Mouse (Mus musculus) limb, embryonic 14.5 days (tissue): ENCODE results near the gene Gal3st2b. TPM values are rescaled to one million over a fixed set of nuclear protein-coding genes. Genes with fewer than 3 reads are reported as not detected.
"Not testable (repeated sequence)": the region's sequence is repeated elsewhere in the genome, so short reads cannot be mapped to it uniquely, and the experiment has no call there.

Experiments used
- ATAC-seq: fragments of 200-750 bp; cut with Nextera tagmentation; 2 replicates; pipeline ENCODE4 v1.8.0; 2017; ENCODE audit warnings: low read depth, moderate number of reproducible peaks, moderate TSS enrichment; ENCODE audit not compliant: low FRiP score
- DNase-seq: peaks from one replicate; pipeline ENCODE4 v3.0.0-alpha.2; 2015; ENCODE audit warnings: low spot score
- H3K27ac ChIP-seq: fragments of 300-500 bp; sonication (generic); replicated peaks from 2 replicates; pipeline ENCODE4 v1.5.1; 2014; ENCODE audit warnings: low read depth, mild to moderate bottlenecking, low read length, moderate library complexity, mixed read lengths
- H3K27me3 ChIP-seq: fragments of 300-500 bp; sonication (generic); 2 replicates; pipeline ENCODE4 v1.6.1; 2014; ENCODE audit warnings: low read length, mixed read lengths; ENCODE audit not compliant: control insufficient read depth, insufficient read depth
- H3K36me3 ChIP-seq: fragments of 300-500 bp; sonication (generic); 2 replicates; pipeline ENCODE4 v1.6.1; 2014; ENCODE audit warnings: mild to moderate bottlenecking, low read length, moderate library complexity, mixed read lengths; ENCODE audit not compliant: control insufficient read depth, insufficient read depth
- H3K4me1 ChIP-seq: fragments of 300-500 bp; sonication (generic); 2 replicates; pipeline ENCODE4 v1.6.1; 2014; ENCODE audit warnings: antibody characterized with exemption, low read length, mixed read lengths; ENCODE audit not compliant: control insufficient read depth, insufficient read depth
- H3K4me2 ChIP-seq: fragments of 300-500 bp; sonication (generic); replicated peaks from 2 replicates; pipeline ENCODE4 v1.6.1; 2014; ENCODE audit warnings: low read depth, mild to moderate bottlenecking, low read length, moderate library complexity; ENCODE audit not compliant: severe bottlenecking
- H3K4me3 ChIP-seq: fragments of 300-500 bp; sonication (generic); replicated peaks from 2 replicates; pipeline ENCODE4 v1.5.1; 2014; ENCODE audit warnings: low read length
- H3K9ac ChIP-seq: fragments of 300-500 bp; sonication (generic); 2 replicates; pipeline ENCODE4 v1.6.1; 2014; ENCODE audit warnings: mild to moderate bottlenecking, low read depth, low read length, moderate library complexity; ENCODE audit not compliant: severe bottlenecking
- H3K9me3 ChIP-seq: fragments of 300-500 bp; sonication (generic); 2 replicates; pipeline ENCODE4 v1.6.1; 2016; ENCODE audit warnings: low read length; ENCODE audit not compliant: control insufficient read depth
- WGBS: fragments of 180-500 bp; shearing (Covaris S2); extraction: QIAGEN DNeasy Blood & Tissue Kit; methylation state at CpG from one replicate; pipeline ENCODE4 v1.1.7; 2014; 5-methylcytosine and 5-hydroxymethylcytosine counted together
- polyA plus RNA-seq, 2 experiments: library from polyadenylated mRNA; depleted of rRNA in 1 of 2; stranded (reverse) in 1 of 2; unstranded in 1 of 2; fragments of >200 nt; fragmentation: Nextera tagmentation in 1 of 2; extraction: Ambion mirVana in 1 of 2; gene quantifications; 2 replicates each; pipeline versions ENCODE4 v1.2.1 to v1.2.3; 2012 to 2014

The Gal3st2b gene
- polyA plus RNA-seq, 2 experiments: 0.18 TPM; not detected in 1

DNA sequence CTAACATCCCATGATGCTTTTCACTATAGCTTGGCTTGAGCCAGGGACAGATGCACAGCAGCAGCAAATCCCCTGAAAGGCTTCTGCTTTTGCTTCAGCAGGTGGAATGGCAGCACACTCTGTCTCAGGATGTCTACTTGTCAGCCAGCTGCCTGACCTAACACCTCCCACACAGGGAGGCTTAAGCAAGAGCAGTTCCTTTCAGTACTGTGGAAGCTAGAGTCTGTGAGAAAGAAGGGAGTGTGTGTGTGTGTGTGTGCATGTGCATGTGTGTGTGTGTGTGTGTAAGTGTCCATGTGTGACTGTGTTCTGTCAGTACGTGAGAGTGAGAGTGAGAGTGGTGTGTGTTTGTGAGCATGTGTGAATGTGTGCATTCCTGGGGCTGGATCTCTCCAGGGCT lies 19.7 kb downstream of the Gal3st2b start:
- H3K4me1 ChIP-seq, H3K36me3 ChIP-seq, H3K4me2 ChIP-seq, H3K27me3 ChIP-seq, DNase-seq, H3K9me3 ChIP-seq, H3K4me3 ChIP-seq, H3K27ac ChIP-seq, H3K9ac ChIP-seq: not testable (repeated sequence)
- WGBS: 43% methylated on average over 1 of the region's 1 CpGs
- peak; percentile 52 for ATAC-seq

- 77% methylated on average over 7 of the region's 7 CpGs for WGBS
- not testable (repeated sequence) for H3K36me3 ChIP-seq, H3K4me1 ChIP-seq, H3K4me2 ChIP-seq, H3K9me3 ChIP-seq, H3K9ac ChIP-seq, DNase-seq, H3K27ac ChIP-seq, ATAC-seq, H3K4me3 ChIP-seq, H3K27me3 ChIP-seq
Measured at GRCm38 (mm10) chr1:93938415-93938814, 20.3 kb downstream of the Gal3st2b start.

GRCm38 (mm10) chr1:93949087-93949486 lies 31.0 kb downstream of the Gal3st2b start:
- H3K9ac ChIP-seq, H3K36me3 ChIP-seq, H3K27ac ChIP-seq, H3K27me3 ChIP-seq, H3K9me3 ChIP-seq, H3K4me1 ChIP-seq, H3K4me3 ChIP-seq, DNase-seq, H3K4me2 ChIP-seq, ATAC-seq: not testable (repeated sequence)
- no CpG with 5 or more reads among the region's 11 CpGs for WGBS

DNA sequence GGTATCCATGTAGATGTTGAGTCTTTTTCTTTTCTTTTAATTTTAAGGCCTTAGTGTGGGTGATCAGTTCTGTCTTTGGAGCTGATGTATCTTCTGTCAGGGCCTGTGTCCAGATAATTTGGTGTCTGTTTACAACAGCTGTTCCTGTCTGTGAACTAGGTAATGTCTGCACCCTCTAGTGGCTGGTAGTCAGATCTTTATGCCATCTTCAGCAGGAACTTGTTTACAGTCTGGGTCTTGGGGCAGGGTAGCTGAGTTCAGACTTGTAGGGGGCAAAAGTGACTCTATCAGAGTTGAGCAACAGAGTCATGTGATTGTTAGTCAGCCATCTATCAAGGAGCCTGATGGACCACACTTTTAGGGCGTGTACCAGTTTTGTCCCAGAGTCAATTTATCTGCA lies 48.4 kb downstream of the Gal3st2b start:
- not testable (repeated sequence) for ATAC-seq, H3K27me3 ChIP-seq, DNase-seq, H3K9me3 ChIP-seq, H3K27ac ChIP-seq, H3K4me2 ChIP-seq, H3K9ac ChIP-seq, H3K36me3 ChIP-seq, H3K4me3 ChIP-seq, H3K4me1 ChIP-seq
- no CpG with 5 or more reads among the region's 1 CpGs for WGBS

DNA sequence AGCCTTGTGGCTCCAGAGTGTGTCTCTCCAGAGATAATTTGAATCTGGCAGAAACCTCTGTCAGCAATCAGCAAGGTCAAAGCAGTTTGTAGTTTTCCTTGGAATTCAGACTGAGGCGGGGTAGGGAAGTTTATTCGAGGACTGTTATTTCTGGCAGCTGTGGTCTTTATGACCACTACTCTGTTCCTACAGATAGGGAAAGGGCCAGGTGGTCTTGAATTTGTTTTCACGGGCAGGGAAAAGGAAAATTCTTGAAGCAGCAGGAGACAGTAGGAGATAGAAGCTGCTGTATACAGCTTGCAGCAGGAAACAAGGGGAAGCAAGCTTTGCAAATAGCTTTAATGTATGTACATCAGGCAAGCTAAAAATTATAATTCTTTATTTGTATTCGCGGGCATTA lies 52.3 kb downstream of the Gal3st2b start:
- H3K27ac ChIP-seq: not testable (repeated sequence)
- WGBS: 0% methylated on average over 2 of the region's 5 CpGs

GRCm38 (mm10) chr1:93970797-93971196 lies 52.7 kb downstream of the Gal3st2b start:
- not testable (repeated sequence) for H3K4me2 ChIP-seq, ATAC-seq, H3K9me3 ChIP-seq, H3K27ac ChIP-seq, H3K27me3 ChIP-seq, H3K4me3 ChIP-seq, DNase-seq, H3K9ac ChIP-seq, H3K4me1 ChIP-seq, H3K36me3 ChIP-seq
- no CpG with 5 or more reads among the region's 4 CpGs for WGBS

More for the DNA sequence above, 52.3 kb downstream of the Gal3st2b start:
- not testable (repeated sequence) for H3K4me2 ChIP-seq, DNase-seq, H3K27me3 ChIP-seq, H3K4me3 ChIP-seq, H3K36me3 ChIP-seq, H3K9me3 ChIP-seq, H3K4me1 ChIP-seq, H3K9ac ChIP-seq
- 0 out of 2 replicates have a peak, but pooled peaks have one; percentile 30 for ATAC-seq

- not testable (repeated sequence) for H3K4me2 ChIP-seq, H3K9me3 ChIP-seq, H3K4me1 ChIP-seq, DNase-seq, H3K4me3 ChIP-seq, H3K27me3 ChIP-seq, H3K27ac ChIP-seq, H3K9ac ChIP-seq, H3K36me3 ChIP-seq, ATAC-seq
- no CpG with 5 or more reads among the region's 4 CpGs for WGBS
Measured at GRCm38 (mm10) chr1:93975764-93976163, 57.7 kb downstream of the Gal3st2b start.

GRCm38 (mm10) chr1:93978287-93978686 lies 60.2 kb downstream of the Gal3st2b start:
- DNase-seq, H3K9me3 ChIP-seq, H3K4me1 ChIP-seq, H3K9ac ChIP-seq, H3K4me3 ChIP-seq, H3K4me2 ChIP-seq, H3K36me3 ChIP-seq, H3K27ac ChIP-seq, H3K27me3 ChIP-seq, ATAC-seq: not testable (repeated sequence)
- WGBS: no CpG with 5 or more reads among the region's 7 CpGs

- H3K9ac ChIP-seq, H3K4me3 ChIP-seq, H3K4me2 ChIP-seq, H3K9me3 ChIP-seq, H3K27me3 ChIP-seq, H3K36me3 ChIP-seq, H3K4me1 ChIP-seq, DNase-seq, H3K27ac ChIP-seq: not testable (repeated sequence)
- peak; percentile 65; the same call in 1 of the 2 replicates for ATAC-seq
- WGBS: no CpG with 5 or more reads among the region's 2 CpGs
Measured at GRCm38 (mm10) chr1:93980932-93981331, 62.8 kb downstream of the Gal3st2b start.
